Mouse (Mus musculus): ENCODE data around the gene Gm11985. TPM values are rescaled to one million over a fixed set of nuclear protein-coding genes. Genes with fewer than 3 reads are reported as not detected.

Gene Gm11985
- polyA plus RNA-seq, 1 experiment from 2014 or later, result not detected

GRCm38 (mm10) chr11:7152371-7152770 lies 36.0 kb downstream of the Gm11985 start:
- no peak for DNase-seq (ENCODE audit: low spot score, missing footprints)
- no peaks in the 10 kb centered on the region for H3K27me3 ChIP-seq (ENCODE audit: control insufficient read depth, insufficient read depth, low read length)
- no peak overlapping the region for H3K27ac ChIP-seq (ENCODE audit: low read depth, low read length)
- H3K36me3 ChIP-seq (ENCODE audit: control insufficient read depth, insufficient read depth, low read length), result no peaks in the 10 kb centered on the region
- no peak overlapping the region for H3K4me2 ChIP-seq
- no peaks in the 10 kb centered on the region for H3K9me3 ChIP-seq (ENCODE audit: control insufficient read depth, low read length)
- no peak overlapping the region for H3K9ac ChIP-seq (ENCODE audit: low read length)
- no peak overlapping the region for H3K4me3 ChIP-seq (ENCODE audit: low read depth, low read length)
- ATAC-seq (ENCODE audit: low FRiP score), result no peak
- no peaks in the 10 kb centered on the region for H3K4me1 ChIP-seq (ENCODE audit: control insufficient read depth, insufficient read depth, low read length)
- 94% methylated on average over 12 of the region's 12 CpGs for WGBS

- Histone ChIP-seq H3K27ac (ENCODE audit: low read depth, low read length) (no peak overlapping the region), H3K36me3 (ENCODE audit: control insufficient read depth, insufficient read depth, low read length) (no peaks in the 10 kb centered on the region), H3K4me1 (ENCODE audit: control insufficient read depth, insufficient read depth, low read length) (no peaks in the 10 kb centered on the region), H3K9ac (ENCODE audit: low read length) (no peak overlapping the region), H3K4me3 (ENCODE audit: low read depth, low read length) (no peak overlapping the region), H3K27me3 (ENCODE audit: control insufficient read depth, insufficient read depth, low read length) (no peaks in the 10 kb centered on the region), H3K9me3 (ENCODE audit: control insufficient read depth, low read length) (no peaks in the 10 kb centered on the region), H3K4me2 (no peak overlapping the region)
- ATAC-seq (ENCODE audit: low FRiP score) (no peak), DNase-seq (ENCODE audit: low spot score, missing footprints) (no peak)
- WGBS, result 94% methylated on average over 8 of the region's 8 CpGs
Measured at GRCm38 (mm10) chr11:7150511-7150910, 37.9 kb downstream of the Gm11985 start.

GRCm38 (mm10) chr11:7149471-7149870 lies 38.9 kb downstream of the Gm11985 start:
- ATAC-seq (ENCODE audit: low FRiP score) (no peak), DNase-seq (ENCODE audit: low spot score, missing footprints) (no peak)
- Histone ChIP-seq H3K9me3 (ENCODE audit: control insufficient read depth, low read length) (no peaks in the 10 kb centered on the region), H3K4me2 (no peak overlapping the region), H3K4me1 (ENCODE audit: control insufficient read depth, insufficient read depth, low read length) (no peaks in the 10 kb centered on the region), H3K36me3 (ENCODE audit: control insufficient read depth, insufficient read depth, low read length) (no peaks in the 10 kb centered on the region), H3K9ac (ENCODE audit: low read length) (no peak overlapping the region), H3K27ac (ENCODE audit: low read depth, low read length) (no peak overlapping the region), H3K4me3 (ENCODE audit: low read depth, low read length) (no peak overlapping the region), H3K27me3 (ENCODE audit: control insufficient read depth, insufficient read depth, low read length) (no peaks in the 10 kb centered on the region)
- WGBS, result 74% methylated on average over 7 of the region's 7 CpGs

- no peak for ATAC-seq (ENCODE audit: low FRiP score)
- 92% methylated on average over 7 of the region's 7 CpGs for WGBS
- Histone ChIP-seq H3K4me3 (ENCODE audit: low read depth, low read length) (no peak overlapping the region), H3K27ac (ENCODE audit: low read depth, low read length) (no peak overlapping the region), H3K4me2 (no peak overlapping the region), H3K4me1 (ENCODE audit: control insufficient read depth, insufficient read depth, low read length) (no peaks in the 10 kb centered on the region), H3K36me3 (ENCODE audit: control insufficient read depth, insufficient read depth, low read length) (no peaks in the 10 kb centered on the region), H3K27me3 (ENCODE audit: control insufficient read depth, insufficient read depth, low read length) (no peaks in the 10 kb centered on the region), H3K9me3 (ENCODE audit: control insufficient read depth, low read length) (no peaks in the 10 kb centered on the region), H3K9ac (ENCODE audit: low read length) (no peak overlapping the region)
- DNase-seq (ENCODE audit: low spot score, missing footprints), result no peak
Measured at GRCm38 (mm10) chr11:7147945-7148344, 40.4 kb downstream of the Gm11985 start.

GRCm38 (mm10) chr11:7147536-7147935 lies 40.8 kb downstream of the Gm11985 start:
- no peak for ATAC-seq (ENCODE audit: low FRiP score)

GRCm38 (mm10) chr11:7145221-7145620 lies 43.1 kb downstream of the Gm11985 start:
- Histone ChIP-seq H3K27me3 (ENCODE audit: control insufficient read depth, insufficient read depth, low read length) (no peaks in the 10 kb centered on the region), H3K4me3 (ENCODE audit: low read depth, low read length) (no peak overlapping the region), H3K9ac (ENCODE audit: low read length) (no peak overlapping the region), H3K4me2 (no peak overlapping the region), H3K4me1 (ENCODE audit: control insufficient read depth, insufficient read depth, low read length) (no peaks in the 10 kb centered on the region), H3K27ac (ENCODE audit: low read depth, low read length) (no peak overlapping the region), H3K36me3 (ENCODE audit: control insufficient read depth, insufficient read depth, low read length) (no peaks in the 10 kb centered on the region), H3K9me3 (ENCODE audit: control insufficient read depth, low read length) (no peaks in the 10 kb centered on the region)
- DNase-seq (ENCODE audit: low spot score, missing footprints) (no peak), ATAC-seq (ENCODE audit: low FRiP score) (no peak)
- 93% methylated on average over 4 of the region's 4 CpGs for WGBS

More at GRCm38 (mm10) chr11:7147536-7147935, 40.8 kb downstream of the Gm11985 start:
- no peak overlapping the region for H3K4me3 ChIP-seq (ENCODE audit: low read depth, low read length)
- no peak for DNase-seq (ENCODE audit: low spot score, missing footprints)
- no peaks in the 10 kb centered on the region for H3K9me3 ChIP-seq (ENCODE audit: control insufficient read depth, low read length)
- no peak overlapping the region for H3K9ac ChIP-seq (ENCODE audit: low read length)
- H3K36me3 ChIP-seq (ENCODE audit: control insufficient read depth, insufficient read depth, low read length), result no peaks in the 10 kb centered on the region
- H3K27ac ChIP-seq (ENCODE audit: low read depth, low read length), result no peak overlapping the region
- no peaks in the 10 kb centered on the region for H3K4me1 ChIP-seq (ENCODE audit: control insufficient read depth, insufficient read depth, low read length)
- no peak overlapping the region for H3K4me2 ChIP-seq
- no peaks in the 10 kb centered on the region for H3K27me3 ChIP-seq (ENCODE audit: control insufficient read depth, insufficient read depth, low read length)
- 93% methylated on average over 8 of the region's 8 CpGs for WGBS

- H3K4me3 ChIP-seq (ENCODE audit: low read depth, low read length), result no peak overlapping the region
- H3K4me1 ChIP-seq (ENCODE audit: control insufficient read depth, insufficient read depth, low read length), result no peaks in the 10 kb centered on the region
- ATAC-seq (ENCODE audit: low FRiP score) (no peak), DNase-seq (ENCODE audit: low spot score, missing footprints) (peak; percentile 89)
- H3K27ac ChIP-seq (ENCODE audit: low read depth, low read length), result no peak overlapping the region
- H3K36me3 ChIP-seq (ENCODE audit: control insufficient read depth, insufficient read depth, low read length), result no peaks in the 10 kb centered on the region
- H3K4me2 ChIP-seq, result no peak overlapping the region
- 89% methylated on average over 11 of the region's 11 CpGs for WGBS
- no peak overlapping the region for H3K9ac ChIP-seq (ENCODE audit: low read length)
- H3K27me3 ChIP-seq (ENCODE audit: control insufficient read depth, insufficient read depth, low read length), result no peaks in the 10 kb centered on the region
- no peaks in the 10 kb centered on the region for H3K9me3 ChIP-seq (ENCODE audit: control insufficient read depth, low read length)
Measured at GRCm38 (mm10) chr11:7144369-7144768, 44.0 kb downstream of the Gm11985 start.

- 77% methylated on average over 3 of the region's 3 CpGs for WGBS
- no peak for ATAC-seq (ENCODE audit: low FRiP score)
- DNase-seq (ENCODE audit: low spot score, missing footprints), result no peak
Measured at GRCm38 (mm10) chr11:7142725-7143124, 45.6 kb downstream of the Gm11985 start.

GRCm38 (mm10) chr11:7140449-7140848 lies 47.9 kb downstream of the Gm11985 start:
- Histone ChIP-seq H3K36me3 (ENCODE audit: control insufficient read depth, insufficient read depth, low read length) (no peaks in the 10 kb centered on the region), H3K9ac (ENCODE audit: low read length) (no peak overlapping the region), H3K27me3 (ENCODE audit: control insufficient read depth, insufficient read depth, low read length) (no peaks in the 10 kb centered on the region), H3K4me1 (ENCODE audit: control insufficient read depth, insufficient read depth, low read length) (no peaks in the 10 kb centered on the region), H3K9me3 (ENCODE audit: control insufficient read depth, low read length) (no peaks in the 10 kb centered on the region), H3K27ac (ENCODE audit: low read depth, low read length) (no peak overlapping the region), H3K4me3 (ENCODE audit: low read depth, low read length) (no peak overlapping the region), H3K4me2 (no peak overlapping the region)
- DNase-seq (ENCODE audit: low spot score, missing footprints), result no peak
- WGBS, result 95% methylated on average over 3 of the region's 3 CpGs
- no peak for ATAC-seq (ENCODE audit: low FRiP score)

More at GRCm38 (mm10) chr11:7142725-7143124, 45.6 kb downstream of the Gm11985 start:
- H3K27me3 ChIP-seq (ENCODE audit: control insufficient read depth, insufficient read depth, low read length), result no peaks in the 10 kb centered on the region
- H3K27ac ChIP-seq (ENCODE audit: low read depth, low read length), result no peak overlapping the region
- no peak overlapping the region for H3K9ac ChIP-seq (ENCODE audit: low read length)
- no peak overlapping the region for H3K4me3 ChIP-seq (ENCODE audit: low read depth, low read length)
- no peaks in the 10 kb centered on the region for H3K9me3 ChIP-seq (ENCODE audit: control insufficient read depth, low read length)
- no peak overlapping the region for H3K4me2 ChIP-seq
- no peaks in the 10 kb centered on the region for H3K4me1 ChIP-seq (ENCODE audit: control insufficient read depth, insufficient read depth, low read length)
- no peaks in the 10 kb centered on the region for H3K36me3 ChIP-seq (ENCODE audit: control insufficient read depth, insufficient read depth, low read length)

- H3K9me3 ChIP-seq (ENCODE audit: control insufficient read depth, low read length), result no peaks in the 10 kb centered on the region
- no peak overlapping the region for H3K9ac ChIP-seq (ENCODE audit: low read length)
- ATAC-seq (ENCODE audit: low FRiP score) (no peak), DNase-seq (ENCODE audit: low spot score, missing footprints) (no peak)
- H3K4me1 ChIP-seq (ENCODE audit: control insufficient read depth, insufficient read depth, low read length), result no peaks in the 10 kb centered on the region
- H3K27ac ChIP-seq (ENCODE audit: low read depth, low read length), result no peak overlapping the region
- H3K4me3 ChIP-seq (ENCODE audit: low read depth, low read length), result no peak overlapping the region
- H3K27me3 ChIP-seq (ENCODE audit: control insufficient read depth, insufficient read depth, low read length), result no peaks in the 10 kb centered on the region
- WGBS, result 91% methylated on average over 8 of the region's 8 CpGs
- H3K36me3 ChIP-seq (ENCODE audit: control insufficient read depth, insufficient read depth, low read length), result no peaks in the 10 kb centered on the region
- no peak overlapping the region for H3K4me2 ChIP-seq
Measured at GRCm38 (mm10) chr11:7138370-7138769, 50.0 kb downstream of the Gm11985 start.
